Mouse (Mus musculus): ENCODE measurements at regions not wholly inside any gene's neighbourhood (a gene's known extent, or its start where the extent isn't known, plus 50 kb on each side); places are given as distances from the start of the nearest gene placed in this dataset.

GRCm38 (mm10) chr1:169224431-169224830 is 306.8 kb downstream of the Nuf2 start:
- no peaks in the 10 kb centered on the region for H3K27me3 ChIP-seq (replicated peaks)
- no peaks in the 10 kb centered on the region for H3K4me1 ChIP-seq
- H3K9ac ChIP-seq (replicated peaks), result no peak overlapping the region
- WGBS, result 86% methylated on average over 2 of the region's 2 CpGs
- no peak for ATAC-seq (ENCODE audit: low FRiP score)
- H3K4me3 ChIP-seq (replicated peaks), result no peak overlapping the region
- no peak overlapping the region for H3K4me2 ChIP-seq
- no peaks in the 10 kb centered on the region for H3K9me3 ChIP-seq (replicated peaks)
- H3K27ac ChIP-seq (replicated peaks), result no peak overlapping the region
- no peaks in the 10 kb centered on the region for H3K36me3 ChIP-seq

GRCm38 (mm10) chr1:169187658-169188057 is 343.6 kb downstream of the Nuf2 start:
- Histone ChIP-seq H3K27ac (replicated peaks) (no peak overlapping the region), H3K9me3 (replicated peaks) (no peaks in the 10 kb centered on the region), H3K4me1 (no peaks in the 10 kb centered on the region), H3K36me3 (no peaks in the 10 kb centered on the region), H3K9ac (replicated peaks) (no peak overlapping the region), H3K27me3 (replicated peaks) (no peaks in the 10 kb centered on the region), H3K4me2 (no peak overlapping the region), H3K4me3 (replicated peaks) (no peak overlapping the region)
- ATAC-seq (ENCODE audit: low FRiP score), result no peak
- 48% methylated on average over 1 of the region's 1 CpGs for WGBS

- Histone ChIP-seq H3K4me1 (no peaks in the 10 kb centered on the region), H3K4me2 (no peak overlapping the region), H3K27me3 (replicated peaks) (no peaks in the 10 kb centered on the region), H3K9ac (replicated peaks) (no peak overlapping the region), H3K36me3 (no peaks in the 10 kb centered on the region), H3K27ac (replicated peaks) (no peak overlapping the region), H3K4me3 (replicated peaks) (no peak overlapping the region), H3K9me3 (replicated peaks) (no peaks in the 10 kb centered on the region)
- WGBS, result 95% methylated on average over 2 of the region's 2 CpGs
- no peak for ATAC-seq (ENCODE audit: low FRiP score)
These were observed 360.9 kb downstream of the Nuf2 start for GRCm38 (mm10) chr1:169170405-169170804.

GRCm38 (mm10) chr1:169168033-169168432 is 363.2 kb downstream of the Nuf2 start:
- Histone ChIP-seq H3K36me3 (no peaks in the 10 kb centered on the region), H3K9ac (replicated peaks) (no peak overlapping the region), H3K4me1 (no peaks in the 10 kb centered on the region), H3K9me3 (replicated peaks) (no peaks in the 10 kb centered on the region), H3K27ac (replicated peaks) (no peak overlapping the region), H3K4me3 (replicated peaks) (no peak overlapping the region), H3K4me2 (no peak overlapping the region), H3K27me3 (replicated peaks) (no peaks in the 10 kb centered on the region)
- ATAC-seq (ENCODE audit: low FRiP score), result no peak
- WGBS, result 91% methylated on average over 4 of the region's 4 CpGs

GRCm38 (mm10) chr1:169166041-169166850 is 365.0 kb downstream of the Nuf2 start:
- H3K4me3 ChIP-seq (replicated peaks), result no peak overlapping the region
- H3K36me3 ChIP-seq, result no peaks in the 10 kb centered on the region
- no peak for ATAC-seq (ENCODE audit: low FRiP score)
- no peaks in the 10 kb centered on the region for H3K9me3 ChIP-seq (replicated peaks)
- WGBS, result 83% methylated on average over 5 of the region's 5 CpGs
- H3K27ac ChIP-seq (replicated peaks), result no peak overlapping the region
- H3K4me1 ChIP-seq, result no peaks in the 10 kb centered on the region
- no peaks in the 10 kb centered on the region for H3K27me3 ChIP-seq (replicated peaks)
- H3K4me2 ChIP-seq, result no peak overlapping the region
- H3K9ac ChIP-seq (replicated peaks), result no peak overlapping the region

GRCm38 (mm10) chr1:169160858-169161257 is 370.4 kb downstream of the Nuf2 start:
- H3K4me1 ChIP-seq, result no peaks in the 10 kb centered on the region
- no peaks in the 10 kb centered on the region for H3K36me3 ChIP-seq
- H3K27me3 ChIP-seq (replicated peaks), result no peaks in the 10 kb centered on the region
- no peak overlapping the region for H3K4me3 ChIP-seq (replicated peaks)
- H3K27ac ChIP-seq (replicated peaks), result no peak overlapping the region
- H3K9me3 ChIP-seq (replicated peaks), result no peaks in the 10 kb centered on the region
- no peak overlapping the region for H3K4me2 ChIP-seq
- no peak for ATAC-seq (ENCODE audit: low FRiP score)
- no peak overlapping the region for H3K9ac ChIP-seq (replicated peaks)
- WGBS, result 51% methylated on average over 6 of the region's 6 CpGs

- no peaks in the 10 kb centered on the region for H3K9me3 ChIP-seq (replicated peaks)
- H3K27me3 ChIP-seq (replicated peaks), result no peaks in the 10 kb centered on the region
- no peak overlapping the region for H3K9ac ChIP-seq (replicated peaks)
- ATAC-seq (ENCODE audit: low FRiP score), result no peak
- H3K27ac ChIP-seq (replicated peaks), result no peak overlapping the region
- H3K36me3 ChIP-seq, result no peaks in the 10 kb centered on the region
- no peaks in the 10 kb centered on the region for H3K4me1 ChIP-seq
- H3K4me3 ChIP-seq (replicated peaks), result no peak overlapping the region
- H3K4me2 ChIP-seq, result no peak overlapping the region
- 75% methylated on average over 1 of the region's 1 CpGs for WGBS
These were observed 371.0 kb downstream of the Nuf2 start for GRCm38 (mm10) chr1:169160220-169160619.

- Histone ChIP-seq H3K27me3 (replicated peaks) (no peaks in the 10 kb centered on the region), H3K9ac (replicated peaks) (no peak overlapping the region), H3K9me3 (replicated peaks) (no peaks in the 10 kb centered on the region), H3K36me3 (no peaks in the 10 kb centered on the region), H3K4me2 (no peak overlapping the region), H3K27ac (replicated peaks) (no peak overlapping the region), H3K4me3 (replicated peaks) (no peak overlapping the region), H3K4me1 (no peaks in the 10 kb centered on the region)
- no peak for ATAC-seq (ENCODE audit: low FRiP score)
These were observed 371.5 kb downstream of the Nuf2 start for GRCm38 (mm10) chr1:169159786-169160185.

- no peak overlapping the region for H3K4me3 ChIP-seq (replicated peaks)
- H3K4me1 ChIP-seq, result no peaks in the 10 kb centered on the region
- 76% methylated on average over 3 of the region's 3 CpGs for WGBS
- no peak overlapping the region for H3K9ac ChIP-seq (replicated peaks)
- H3K36me3 ChIP-seq, result no peaks in the 10 kb centered on the region
- H3K4me2 ChIP-seq, result no peak overlapping the region
- no peaks in the 10 kb centered on the region for H3K27me3 ChIP-seq (replicated peaks)
- no peak for ATAC-seq (ENCODE audit: low FRiP score)
- H3K9me3 ChIP-seq (replicated peaks), result no peaks in the 10 kb centered on the region
- no peak overlapping the region for H3K27ac ChIP-seq (replicated peaks)
These were observed 373.8 kb downstream of the Nuf2 start for GRCm38 (mm10) chr1:169157496-169157895.

GRCm38 (mm10) chr1:169156875-169157274 is 374.4 kb downstream of the Nuf2 start:
- no peaks in the 10 kb centered on the region for H3K27me3 ChIP-seq (replicated peaks)
- no peak overlapping the region for H3K4me2 ChIP-seq
- no peak overlapping the region for H3K9ac ChIP-seq (replicated peaks)
- H3K36me3 ChIP-seq, result no peaks in the 10 kb centered on the region
- no peak for ATAC-seq (ENCODE audit: low FRiP score)
- H3K4me1 ChIP-seq, result no peaks in the 10 kb centered on the region
- no peaks in the 10 kb centered on the region for H3K9me3 ChIP-seq (replicated peaks)
- no peak overlapping the region for H3K27ac ChIP-seq (replicated peaks)
- no peak overlapping the region for H3K4me3 ChIP-seq (replicated peaks)
- WGBS, result 83% methylated on average over 4 of the region's 4 CpGs

GRCm38 (mm10) chr1:169155484-169156459 is 375.5 kb downstream of the Nuf2 start:
- H3K4me2 ChIP-seq, result no peak overlapping the region

GRCm38 (mm10) chr1:169142216-169142615 is 389.0 kb downstream of the Nuf2 start:
- WGBS, result 72% methylated on average over 3 of the region's 3 CpGs
- Histone ChIP-seq H3K9me3 (replicated peaks) (no peaks in the 10 kb centered on the region), H3K27ac (replicated peaks) (no peak overlapping the region), H3K27me3 (replicated peaks) (no peaks in the 10 kb centered on the region), H3K4me3 (replicated peaks) (no peak overlapping the region), H3K4me1 (peaks cover 10% of the 10 kb centered on the region; the same call in 1 of the 2 replicates), H3K9ac (replicated peaks) (no peak overlapping the region), H3K36me3 (no peaks in the 10 kb centered on the region), H3K4me2 (no peak overlapping the region)
- ATAC-seq (ENCODE audit: low FRiP score), result no peak

More at GRCm38 (mm10) chr1:169155484-169156459, 375.5 kb downstream of the Nuf2 start:
- no peak for ATAC-seq (ENCODE audit: low FRiP score)
- Histone ChIP-seq H3K9me3 (replicated peaks) (no peaks in the 10 kb centered on the region), H3K27me3 (replicated peaks) (no peaks in the 10 kb centered on the region), H3K36me3 (no peaks in the 10 kb centered on the region), H3K9ac (replicated peaks) (no peak overlapping the region), H3K4me3 (replicated peaks) (no peak overlapping the region), H3K4me1 (no peaks in the 10 kb centered on the region), H3K27ac (replicated peaks) (no peak overlapping the region)
- 78% methylated on average over 14 of the region's 14 CpGs for WGBS

All from neural tube, embryonic 15.5 days (tissue).